Mouse (Mus musculus) C2C12 (cell line): Measurements from ENCODE around the gene A530064D06Rik. TPM values are rescaled to one million over a fixed set of nuclear protein-coding genes. Genes with fewer than 3 reads are reported as not detected.

Experiments used
- H3K27me3 ChIP-seq: one replicate; pipeline ENCODE4 v1.6.1; 2011; ENCODE audit not compliant: control insufficient read depth, insufficient read depth, insufficient read length
- H3K36me3 ChIP-seq: one replicate; pipeline ENCODE4 v1.6.1; 2011; ENCODE audit not compliant: control insufficient read depth, insufficient read depth
- H3K4me3 ChIP-seq: one replicate; pipeline ENCODE4 v1.5.1; 2011; ENCODE audit warnings: mild to moderate bottlenecking, control low read depth; ENCODE audit not compliant: poor library complexity, insufficient read depth, severe bottlenecking
- H3K79me2 ChIP-seq: one replicate; pipeline ENCODE4 v1.6.1; 2011; ENCODE audit not compliant: control insufficient read depth, insufficient read depth
- H3K79me3 ChIP-seq: one replicate; pipeline ENCODE4 v1.6.1; 2011; ENCODE audit warnings: low read depth, control low read depth
- H3ac ChIP-seq: one replicate; pipeline ENCODE3; 2011; ENCODE audit warnings: low read depth; ENCODE audit not compliant: control insufficient read depth, insufficient read length
- CEBPB ChIP-seq: IDR thresholded peaks from one replicate; pipeline ENCODE4 v1.6.1; 2011; ENCODE audit warnings: low read depth, mild to moderate bottlenecking, control low read depth, moderate library complexity
- CTCF ChIP-seq: IDR thresholded peaks from one replicate; pipeline ENCODE4 v1.5.1; 2011; ENCODE audit not compliant: control insufficient read depth, insufficient read depth, insufficient read length
- FOSL1 ChIP-seq: IDR thresholded peaks from one replicate; pipeline ENCODE4 v1.8.0; 2011; ENCODE audit warnings: mild to moderate bottlenecking, low read length; ENCODE audit not compliant: poor library complexity, insufficient read depth, severe bottlenecking
- MAX ChIP-seq: IDR thresholded peaks from one replicate; pipeline ENCODE4 v1.6.1; 2011; ENCODE audit warnings: mild to moderate bottlenecking, control low read depth
- MYOD1 ChIP-seq: IDR thresholded peaks from one replicate; pipeline ENCODE4 v1.6.1; 2011; ENCODE audit warnings: low read depth; ENCODE audit not compliant: control insufficient read depth, insufficient read length
- MYOG ChIP-seq: IDR thresholded peaks from one replicate; pipeline ENCODE4 v1.6.1; 2011; ENCODE audit not compliant: control insufficient read depth, insufficient read length; ENCODE audit errors: extremely low read depth
- USF1 ChIP-seq: IDR thresholded peaks from one replicate; pipeline ENCODE4 v1.6.1; 2011; ENCODE audit warnings: low read depth, mild to moderate bottlenecking, control low read depth, moderate library complexity
- polyA plus RNA-seq: library from polyadenylated mRNA; unstranded; fragments of >200 nt; fragmentation: generic; extraction: Trizol; gene quantifications from one replicate; pipeline ENCODE4 v1.2.1, GENCODE M21; 2012; ENCODE audit warnings: missing spikeins

Gene A530064D06Rik
- polyA plus RNA-seq, 1 experiment: not detected

GRCm38 (mm10) chr17:48157382-48158076, 9.5 kb downstream of the A530064D06Rik start:
- Histone ChIP-seq H3K27me3 (no peaks in the 10 kb centered on the region), H3K36me3 (no peaks in the 10 kb centered on the region), H3ac (no peak overlapping the region), H3K4me3 (no peak overlapping the region), H3K79me3 (no peaks in the 10 kb centered on the region), H3K79me2 (no peaks in the 10 kb centered on the region)
- no peak for TF ChIP-seq FOSL1
- TF ChIP-seq USF1: no peak
- TF ChIP-seq MYOG: no peak
- TF ChIP-seq CEBPB: no peak
- TF ChIP-seq MAX: no peak
- TF ChIP-seq MYOD1: no peak
- TF ChIP-seq CTCF: no peak

- H3K79me3 ChIP-seq: no peaks in the 10 kb centered on the region
- TF ChIP-seq USF1 (no peak), CEBPB (no peak), MYOD1 (no peak), FOSL1 (no peak), MYOG (no peak), MAX (no peak), CTCF (no peak)
- H3K36me3 ChIP-seq: no peaks in the 10 kb centered on the region
Observed at GRCm38 (mm10) chr17:48146120-48146519, 21.0 kb downstream of the A530064D06Rik start, which contains the start of gene 9830107B12Rik. Gene 9830107B12Rik (minus strand): TSS chr17:48146268.

GRCm38 (mm10) chr17:48132810-48133209, 34.3 kb downstream of the A530064D06Rik start:
- no peaks in the 10 kb centered on the region for H3K27me3 ChIP-seq
- H3K36me3 ChIP-seq: no peaks in the 10 kb centered on the region
- no peak overlapping the region for H3K4me3 ChIP-seq
- no peaks in the 10 kb centered on the region for H3K79me3 ChIP-seq
- no peak overlapping the region for H3ac ChIP-seq
- H3K79me2 ChIP-seq: no peaks in the 10 kb centered on the region
- TF ChIP-seq CEBPB (no peak), USF1 (no peak), CTCF (no peak), MYOD1 (no peak), MYOG (no peak), FOSL1 (no peak), MAX (no peak)

More at GRCm38 (mm10) chr17:48146120-48146519, 21.0 kb downstream of the A530064D06Rik start, which contains the start of gene 9830107B12Rik:
- H3K4me3 ChIP-seq: no peak within 1 kb of the TSS
- H3K27me3 ChIP-seq: no peaks in the 10 kb centered on the region
- H3ac ChIP-seq: no peak within 1 kb of the TSS
- H3K79me2 ChIP-seq: no peaks in the 10 kb centered on the region

GRCm38 (mm10) chr17:48120456-48120855, 46.6 kb downstream of the A530064D06Rik start:
- H3K79me2 ChIP-seq: no peaks in the 10 kb centered on the region
- TF ChIP-seq CTCF (no peak), MAX (no peak), FOSL1 (no peak), MYOD1 (no peak), CEBPB (no peak), MYOG (no peak), USF1 (no peak)
- H3K79me3 ChIP-seq: no peaks in the 10 kb centered on the region
- H3ac ChIP-seq: no peak overlapping the region
- no peak overlapping the region for H3K4me3 ChIP-seq
- no peaks in the 10 kb centered on the region for H3K27me3 ChIP-seq
- no peaks in the 10 kb centered on the region for H3K36me3 ChIP-seq

GRCm38 (mm10) chr17:48119656-48120055, 47.4 kb downstream of the A530064D06Rik start:
- H3K27me3 ChIP-seq: no peaks in the 10 kb centered on the region
- no peak overlapping the region for H3K4me3 ChIP-seq

GRCm38 (mm10) chr17:48118570-48118969, 48.5 kb downstream of the A530064D06Rik start:
- Histone ChIP-seq H3K27me3 (no peaks in the 10 kb centered on the region), H3K4me3 (no peak overlapping the region), H3K79me3 (no peaks in the 10 kb centered on the region), H3K79me2 (no peaks in the 10 kb centered on the region), H3K36me3 (no peaks in the 10 kb centered on the region), H3ac (no peak overlapping the region)
- TF ChIP-seq CTCF: no peak
- TF ChIP-seq MYOD1: no peak
- no peak for TF ChIP-seq MAX
- no peak for TF ChIP-seq MYOG
- no peak for TF ChIP-seq CEBPB
- no peak for TF ChIP-seq USF1
- no peak for TF ChIP-seq FOSL1

More at GRCm38 (mm10) chr17:48119656-48120055, 47.4 kb downstream of the A530064D06Rik start:
- no peaks in the 10 kb centered on the region for H3K36me3 ChIP-seq
- TF ChIP-seq CTCF (peak; percentile 29), MYOD1 (no peak)
- no peaks in the 10 kb centered on the region for H3K79me2 ChIP-seq
- no peak overlapping the region for H3ac ChIP-seq
- H3K79me3 ChIP-seq: no peaks in the 10 kb centered on the region
